Comparison of ENCODE assay signal across 9 mouse cellular contexts in genomic region chr2:30443281-30443680, GRCm38 (mm10). TPM values are rescaled to one million over a fixed set of nuclear protein-coding genes. Genes with fewer than 3 reads are reported as not detected.
DNase-seq lines count a peak whose midpoint lies in the region; ATAC-seq and TF ChIP-seq lines count a peak whose summit lies in the region.
"Had no signal": no experiment of that assay in that cellular context is flagged by ENCODE, and none has a peak within 500 bp of the region (broad histone marks: within the 10 kb centered on the region; RNA-seq: fewer than 3 reads in every experiment).

No protein-coding gene starts in this region.

- no peak for TF ChIP-seq CTCF in olfactory bulb, adult 2 months (IDR thresholded peaks at IDR 0.05; ENCODE audit: insufficient read depth, low read depth, low read length)

- peaks cover 61% of the 10 kb centered on the region for H3K4me1 ChIP-seq in liver, embryonic 11.5 days (replicated peaks; ENCODE audit: control insufficient read depth, insufficient read depth, low read length)
- H3K4me1 ChIP-seq in liver, embryonic 12.5 days, result peaks cover 70% of the 10 kb centered on the region
- H3K4me1 ChIP-seq in forebrain, embryonic 11.5 days (replicated peaks; ENCODE audit: control insufficient read depth, insufficient read depth, low read length), result peaks cover 33% of the 10 kb centered on the region
- peaks cover 58% of the 10 kb centered on the region for H3K4me1 ChIP-seq in intestine, embryonic 16.5 days (ENCODE audit: control insufficient read depth, insufficient read depth, low read length)
- peaks cover 61% of the 10 kb centered on the region for H3K4me1 ChIP-seq in olfactory bulb, adult 2 months (ENCODE audit: control insufficient read depth, insufficient read depth, low read length)

- H3K27ac ChIP-seq in liver, embryonic 11.5 days (ENCODE audit: low read depth, low read length), result peak overlapping the region; percentile 96; the same call in 1 of the 2 replicates
- no peak overlapping the region; the same call in 1 of the 2 replicates for H3K27ac ChIP-seq in liver, embryonic 12.5 days
- peak overlapping the region; percentile 97; the same call in 1 of the 2 replicates for H3K27ac ChIP-seq in forebrain, embryonic 11.5 days (ENCODE audit: low read depth, low read length)
- H3K27ac ChIP-seq in intestine, embryonic 16.5 days (ENCODE audit: low read length), result peak overlapping the region; percentile 100
- peak overlapping the region; percentile 100 for H3K27ac ChIP-seq in olfactory bulb, adult 2 months (ENCODE audit: insufficient read depth, low read depth, low read length)

- no peak overlapping the region for H3K4me3 ChIP-seq in liver, embryonic 11.5 days (ENCODE audit: low read depth, low read length)
- no peak overlapping the region for H3K4me3 ChIP-seq in liver, embryonic 12.5 days
- H3K4me3 ChIP-seq in forebrain, embryonic 11.5 days (ENCODE audit: low read depth, low read length), result no peak overlapping the region
- H3K4me3 ChIP-seq in intestine, embryonic 16.5 days (ENCODE audit: low read length), result no peak overlapping the region; the same call in 1 of the 2 replicates
- no peak overlapping the region for H3K4me3 ChIP-seq in olfactory bulb, adult 2 months (ENCODE audit: insufficient read depth, low read depth, low read length)
- H3K4me3 ChIP-seq: liver, embryonic 15.5 days had no signal

- no peak overlapping the region for H3K9ac ChIP-seq in liver, embryonic 11.5 days (ENCODE audit: low read depth, low read length)
- no peak overlapping the region for H3K9ac ChIP-seq in liver, embryonic 12.5 days
- H3K9ac ChIP-seq in forebrain, embryonic 11.5 days (ENCODE audit: low read length), result peak overlapping the region; percentile 27; the same call in 1 of the 2 replicates
- peak overlapping the region; percentile 67 for H3K9ac ChIP-seq in intestine, embryonic 16.5 days (ENCODE audit: low read depth, low read length)
- H3K9ac ChIP-seq: liver, embryonic 15.5 days had no signal

- no peak for ATAC-seq in liver, embryonic 11.5 days (replicated peaks; ENCODE audit: low FRiP score)
- no peak for ATAC-seq in liver, embryonic 12.5 days
- no peak for ATAC-seq in forebrain, embryonic 11.5 days (replicated peaks; ENCODE audit: low FRiP score)
- no peak for ATAC-seq in intestine, embryonic 16.5 days
- ATAC-seq in CD4-positive, CD25-positive, alpha-beta regulatory T cell, adult 4 months, result no peak

- H3K9me3 ChIP-seq in liver, embryonic 11.5 days (ENCODE audit: control insufficient read depth, low read length), result no peaks in the 10 kb centered on the region
- no peaks in the 10 kb centered on the region for H3K9me3 ChIP-seq in liver, embryonic 12.5 days (replicated peaks)
- no peaks in the 10 kb centered on the region for H3K9me3 ChIP-seq in forebrain, embryonic 11.5 days (ENCODE audit: control insufficient read depth, low read length)
- H3K9me3 ChIP-seq in intestine, embryonic 16.5 days (ENCODE audit: control insufficient read depth, low read length), result no peaks in the 10 kb centered on the region
- H3K9me3 ChIP-seq: liver, embryonic 15.5 days had no signal

- H3K36me3 ChIP-seq in liver, embryonic 11.5 days (ENCODE audit: control insufficient read depth, insufficient read depth, low read length), result peaks cover 52% of the 10 kb centered on the region
- H3K36me3 ChIP-seq in liver, embryonic 12.5 days, result peaks cover 99% of the 10 kb centered on the region
- H3K36me3 ChIP-seq in forebrain, embryonic 11.5 days (ENCODE audit: control insufficient read depth, insufficient read depth, low read length), result peaks cover 6% of the 10 kb centered on the region
- H3K36me3 ChIP-seq in intestine, embryonic 16.5 days (ENCODE audit: control insufficient read depth, insufficient read depth, low read length), result peaks cover 4% of the 10 kb centered on the region

- DNase-seq in liver, embryonic 11.5 days (ENCODE audit: low spot score), result no peak
- no peak for DNase-seq in forebrain, embryonic 11.5 days (ENCODE audit: low spot score)
- DNase-seq in ovary, adult 18-20 months (ENCODE audit: low spot score), result no peak
- no peak for DNase-seq in retina, embryonic 14.5 days (ENCODE audit: low spot score)

- H3K4me2 ChIP-seq in liver, embryonic 11.5 days, result no peak overlapping the region
- no peak overlapping the region for H3K4me2 ChIP-seq in liver, embryonic 12.5 days
- H3K4me2 ChIP-seq in forebrain, embryonic 11.5 days (ENCODE audit: low read depth, low read length, severe bottlenecking), result no peak overlapping the region
- peak overlapping the region; percentile 67 for H3K4me2 ChIP-seq in intestine, embryonic 16.5 days (ENCODE audit: low read depth, low read length)

- H3K27me3 ChIP-seq in liver, embryonic 11.5 days (replicated peaks; ENCODE audit: control insufficient read depth, insufficient read depth, low read length), result no peaks in the 10 kb centered on the region
- H3K27me3 ChIP-seq in liver, embryonic 12.5 days (replicated peaks), result no peaks in the 10 kb centered on the region
- H3K27me3 ChIP-seq in forebrain, embryonic 11.5 days (ENCODE audit: control insufficient read depth, insufficient read depth, low read length), result no peaks in the 10 kb centered on the region
- no peaks in the 10 kb centered on the region for H3K27me3 ChIP-seq in intestine, embryonic 16.5 days (replicated peaks; ENCODE audit: control insufficient read depth, insufficient read depth, low read length)
- H3K27me3 ChIP-seq: liver, embryonic 15.5 days had no signal

- no peak for TF ChIP-seq POLR2A in olfactory bulb, adult 2 months (IDR thresholded peaks at IDR 0.05; ENCODE audit: insufficient read depth, low read depth, low read length)

- 68% methylated on average over 4 of the region's 4 CpGs for WGBS in liver, embryonic 11.5 days
- WGBS in liver, embryonic 12.5 days (ENCODE audit: insufficient replicate concordance), result 71% methylated on average over 4 of the region's 4 CpGs
- 65% methylated on average over 4 of the region's 4 CpGs for WGBS in forebrain, embryonic 11.5 days
- 38% methylated on average over 4 of the region's 4 CpGs for WGBS in intestine, embryonic 16.5 days
- 60% methylated on average over 4 of the region's 4 CpGs for WGBS in olfactory bulb, adult 2 months

RNA-seq across cellular contexts. Expression of gene Ptpa, which starts 27.4 kb away (rescaled TPM):
- polyA plus RNA-seq in liver, embryonic 11.5 days (2014; fragmentation: Nextera tagmentation; extraction: Ambion mirVana), result 124 and 135 TPM in 2 replicates
- 168 and 173 TPM in 2 replicates for polyA plus RNA-seq in liver, embryonic 12.5 days (2016; fragmentation: Nextera tagmentation; extraction: Ambion mirVana)
- 90.0 and 94.5 TPM in 2 replicates for polyA plus RNA-seq in forebrain, embryonic 11.5 days (2014; fragmentation: Nextera tagmentation; extraction: Ambion mirVana)
- polyA plus RNA-seq in intestine, embryonic 16.5 days (2015; fragmentation: Nextera tagmentation; extraction: Ambion mirVana), result 120 and 132 TPM in 2 replicates
- not detected in 2 replicates for polyA plus RNA-seq in olfactory bulb, adult 2 months (2012; ENCODE audit: insufficient read depth, insufficient read length, low replicate concordance, missing spikeins)
- 10 to 100 TPM; 37.8 to 86.7 TPM for polyA plus RNA-seq in CD4-positive, CD25-positive, alpha-beta regulatory T cell, adult 4 months (2017; shearing (Covaris generic))

RNA-seq across cellular contexts. Expression of gene Crat, which starts 27.7 kb away (rescaled TPM):
- polyA plus RNA-seq in liver, embryonic 11.5 days (2014; fragmentation: Nextera tagmentation; extraction: Ambion mirVana), result 26.1 and 38.3 TPM in 2 replicates
- 26.0 and 28.6 TPM in 2 replicates for polyA plus RNA-seq in liver, embryonic 12.5 days (2016; fragmentation: Nextera tagmentation; extraction: Ambion mirVana)
- 25.8 and 30.0 TPM in 2 replicates for polyA plus RNA-seq in forebrain, embryonic 11.5 days (2014; fragmentation: Nextera tagmentation; extraction: Ambion mirVana)
- polyA plus RNA-seq in intestine, embryonic 16.5 days (2015; fragmentation: Nextera tagmentation; extraction: Ambion mirVana), result 25.9 and 29.4 TPM in 2 replicates
- not detected in 2 replicates for polyA plus RNA-seq in olfactory bulb, adult 2 months (2012; ENCODE audit: insufficient read depth, insufficient read length, low replicate concordance, missing spikeins)
- polyA plus RNA-seq in CD4-positive, CD25-positive, alpha-beta regulatory T cell, adult 4 months (2017; shearing (Covaris generic)), result 1 to 10 TPM; 1.1 to 2.2 TPM

RNA-seq across cellular contexts. Expression of gene Ier5l, which starts 30.7 kb away (rescaled TPM):
- 1.2 TPM in 2 replicates for polyA plus RNA-seq in liver, embryonic 11.5 days (2014; fragmentation: Nextera tagmentation; extraction: Ambion mirVana)
- 0.44 and 0.59 TPM in 2 replicates for polyA plus RNA-seq in liver, embryonic 12.5 days (2016; fragmentation: Nextera tagmentation; extraction: Ambion mirVana)
- polyA plus RNA-seq in forebrain, embryonic 11.5 days (2014; fragmentation: Nextera tagmentation; extraction: Ambion mirVana), result 3.7 and 8.5 TPM in 2 replicates
- polyA plus RNA-seq in intestine, embryonic 16.5 days (2015; fragmentation: Nextera tagmentation; extraction: Ambion mirVana), result 0.61 and 0.75 TPM in 2 replicates
- not detected in 2 replicates for polyA plus RNA-seq in olfactory bulb, adult 2 months (2012; ENCODE audit: insufficient read depth, insufficient read length, low replicate concordance, missing spikeins)
- polyA plus RNA-seq in CD4-positive, CD25-positive, alpha-beta regulatory T cell, adult 4 months (2017; shearing (Covaris generic)), result under 1 TPM in 1 of 2 experiments, not detected in 1; 0.20 TPM

RNA-seq across cellular contexts. Expression of gene Dolpp1, which starts 51.2 kb away (rescaled TPM):
- polyA plus RNA-seq in liver, embryonic 11.5 days (2014; fragmentation: Nextera tagmentation; extraction: Ambion mirVana), result 37.6 and 39.9 TPM in 2 replicates
- 23.5 and 24.3 TPM in 2 replicates for polyA plus RNA-seq in liver, embryonic 12.5 days (2016; fragmentation: Nextera tagmentation; extraction: Ambion mirVana)
- polyA plus RNA-seq in forebrain, embryonic 11.5 days (2014; fragmentation: Nextera tagmentation; extraction: Ambion mirVana), result 47.9 and 53.6 TPM in 2 replicates
- 59.4 and 63.3 TPM in 2 replicates for polyA plus RNA-seq in intestine, embryonic 16.5 days (2015; fragmentation: Nextera tagmentation; extraction: Ambion mirVana)
- polyA plus RNA-seq in olfactory bulb, adult 2 months (2012; ENCODE audit: insufficient read depth, insufficient read length, low replicate concordance, missing spikeins), result not detected in 2 replicates
- polyA plus RNA-seq in CD4-positive, CD25-positive, alpha-beta regulatory T cell, adult 4 months (2017; shearing (Covaris generic)), result 10 to 100 TPM; 16.9 to 28.1 TPM

Comparison
In these comparisons a context has a peak if more than half of its experiments do, and no peak if none do; other contexts are left out.
1. H3K9ac ChIP-seq: peak in forebrain, embryonic 11.5 days (single experiment) and intestine, embryonic 16.5 days (single experiment); none in liver, embryonic 11.5 days (single experiment) and liver, embryonic 12.5 days (single experiment).